Mouse (Mus musculus) CD4-positive, CD25-positive, alpha-beta regulatory T cell, adult 2 months (primary cell): ENCODE data around the gene 1700001C19Rik.

Experiments used
- DNase-seq: peaks from one replicate; pipeline ENCODE4 v3.0.0-alpha.2; 2012; ENCODE audit warnings: low read depth, low spot score

Gene 1700001C19Rik

DNA sequence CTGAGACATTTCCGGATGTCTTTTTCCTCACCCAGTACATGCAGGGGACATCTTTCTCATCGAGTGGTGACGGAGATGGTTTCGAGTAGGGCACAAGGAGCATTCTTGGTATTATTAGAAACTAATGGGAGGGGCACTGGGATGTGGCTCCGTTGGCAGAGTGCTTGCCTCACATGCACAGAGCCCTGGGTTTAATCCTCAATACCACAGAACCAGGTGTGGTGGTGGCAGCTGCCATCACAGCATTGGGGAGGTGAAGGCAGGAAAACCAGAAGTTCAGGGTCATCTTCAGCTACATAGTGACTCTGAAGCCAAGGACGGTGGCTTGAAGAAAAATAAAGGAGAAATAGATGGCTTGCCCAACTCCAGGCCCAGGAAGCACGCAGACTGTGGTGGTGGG lies 25.0 kb upstream of the 1700001C19Rik start:
- no peak for DNase-seq

DNA sequence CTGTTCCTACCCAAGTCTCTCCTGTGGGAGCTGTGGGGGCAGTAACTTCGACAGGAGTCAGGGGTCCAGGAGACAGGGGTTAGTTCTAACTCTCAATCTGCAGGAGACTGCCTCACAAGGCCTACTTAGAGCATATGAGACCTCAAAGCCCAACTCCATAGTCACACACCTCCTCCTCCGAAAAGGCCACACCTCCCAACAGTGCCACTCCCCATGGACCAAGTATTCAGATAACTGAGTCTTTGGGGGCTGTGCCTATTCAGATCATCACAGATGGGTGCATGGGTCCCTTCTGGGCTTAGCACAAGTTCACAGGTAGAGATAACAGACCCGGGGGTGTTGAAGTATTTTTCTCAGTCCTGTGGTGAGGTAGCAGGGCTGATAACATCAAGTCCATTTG lies 24.5 kb upstream of the 1700001C19Rik start:
- no peak for DNase-seq

DNA sequence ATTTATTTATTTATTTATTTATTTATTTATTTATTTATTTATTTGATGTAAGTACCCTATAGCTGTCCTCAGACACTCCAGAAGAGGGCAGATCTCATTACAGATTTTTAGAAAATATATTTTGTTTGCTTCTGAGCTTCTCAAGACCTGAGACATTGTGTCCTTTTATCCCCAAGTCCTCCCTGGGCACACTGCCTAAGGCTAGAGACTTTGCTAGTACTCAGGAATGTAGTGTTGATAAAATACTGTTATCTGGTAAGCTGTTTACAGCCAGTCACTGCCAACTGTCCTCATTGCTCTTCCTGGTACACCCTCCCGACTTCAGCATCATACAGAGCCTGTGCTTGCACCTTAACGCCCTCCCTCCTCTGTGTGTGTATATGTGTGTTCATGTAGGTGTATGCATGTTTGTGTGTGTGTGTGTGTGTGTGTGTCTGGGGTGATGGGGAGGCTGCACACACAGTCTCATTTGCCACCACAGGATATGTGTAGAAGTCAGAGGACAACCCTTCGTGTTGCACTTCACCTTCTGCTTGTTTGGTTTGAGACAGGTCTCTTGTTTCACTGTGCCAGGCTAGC lies 22.3 kb upstream of the 1700001C19Rik start:
- DNase-seq, result no peak

DNA sequence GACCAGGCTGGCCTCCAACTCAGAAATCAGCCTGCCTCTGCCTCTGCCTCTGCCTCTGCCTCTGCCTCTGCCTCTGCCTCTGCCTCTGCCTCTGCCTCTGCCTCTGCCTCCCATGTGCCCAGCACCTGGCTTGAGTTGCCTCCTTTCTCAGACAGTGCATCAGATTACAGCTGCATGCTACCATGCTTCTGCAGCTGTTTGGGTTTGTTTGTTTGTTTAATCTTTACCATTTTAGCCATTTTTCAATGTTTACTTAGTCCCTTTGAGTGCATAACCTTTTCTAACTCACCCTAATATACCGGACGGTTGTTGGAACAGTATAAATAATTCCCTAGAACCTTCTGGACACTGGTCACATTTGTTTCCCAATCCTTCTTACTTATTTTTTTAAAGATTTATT lies 21.8 kb upstream of the 1700001C19Rik start:
- DNase-seq, result no peak

DNA sequence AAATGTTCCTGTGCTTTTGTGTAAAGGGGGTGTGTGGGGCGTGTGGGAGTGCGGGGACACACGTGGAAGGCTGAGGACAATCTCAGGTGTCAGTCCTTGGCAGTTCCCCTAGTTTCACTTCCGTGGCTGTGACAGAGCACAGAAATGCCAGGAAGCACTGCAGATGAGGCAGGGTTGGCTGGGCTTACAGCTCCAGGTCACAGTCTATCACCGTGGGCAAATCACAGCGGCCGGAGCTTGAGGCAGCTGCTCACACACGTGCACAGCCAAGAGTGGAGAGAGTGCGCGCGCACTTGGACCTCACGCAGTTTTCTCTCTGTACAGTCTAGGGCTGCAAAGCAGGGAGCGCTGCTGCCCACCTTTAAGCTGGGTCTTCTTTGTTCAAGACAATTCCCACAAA lies 21.1 kb upstream of the 1700001C19Rik start:
- no peak for DNase-seq

DNA sequence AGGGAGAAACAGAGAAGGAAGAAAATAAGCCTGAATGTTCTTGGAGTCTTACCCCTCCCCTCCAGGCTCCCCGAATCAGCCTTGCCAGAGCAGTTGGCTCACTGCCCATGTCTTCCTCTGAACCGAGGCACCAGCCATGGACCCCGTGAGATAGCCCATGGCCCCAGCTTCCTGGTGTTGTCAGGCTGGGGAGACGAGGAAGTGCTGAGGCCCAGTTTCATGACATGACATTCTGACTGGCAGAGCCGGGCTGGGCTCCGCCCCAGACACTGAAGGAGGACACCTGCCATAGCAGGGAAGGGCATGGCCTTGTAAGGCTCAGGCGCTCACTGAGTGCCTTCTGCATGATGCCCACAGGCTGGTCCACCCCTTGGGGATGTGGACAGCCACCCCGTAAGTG lies 17.5 kb upstream of the 1700001C19Rik start:
- no peak for DNase-seq

DNA sequence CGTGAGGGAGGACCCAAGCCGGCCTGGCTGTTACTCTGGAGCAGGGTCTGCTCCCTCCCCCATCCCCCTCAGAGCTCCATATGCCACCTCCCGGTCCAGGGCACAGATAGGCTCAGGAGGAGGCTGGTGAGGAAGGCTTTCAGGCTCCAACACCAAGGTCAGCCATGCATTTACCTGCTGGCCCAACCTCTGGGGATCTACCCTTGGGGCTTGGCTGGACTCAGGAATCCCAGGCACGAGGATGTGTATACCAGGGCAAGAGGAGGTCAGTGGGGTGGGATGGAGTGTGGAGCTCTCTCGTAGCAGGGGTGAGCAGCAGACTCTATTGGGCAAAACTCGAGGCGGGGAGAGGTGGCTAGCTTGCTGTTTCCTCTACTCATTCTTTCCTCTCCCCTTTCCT lies 15.7 kb upstream of the 1700001C19Rik start:
- no peak for DNase-seq

DNA sequence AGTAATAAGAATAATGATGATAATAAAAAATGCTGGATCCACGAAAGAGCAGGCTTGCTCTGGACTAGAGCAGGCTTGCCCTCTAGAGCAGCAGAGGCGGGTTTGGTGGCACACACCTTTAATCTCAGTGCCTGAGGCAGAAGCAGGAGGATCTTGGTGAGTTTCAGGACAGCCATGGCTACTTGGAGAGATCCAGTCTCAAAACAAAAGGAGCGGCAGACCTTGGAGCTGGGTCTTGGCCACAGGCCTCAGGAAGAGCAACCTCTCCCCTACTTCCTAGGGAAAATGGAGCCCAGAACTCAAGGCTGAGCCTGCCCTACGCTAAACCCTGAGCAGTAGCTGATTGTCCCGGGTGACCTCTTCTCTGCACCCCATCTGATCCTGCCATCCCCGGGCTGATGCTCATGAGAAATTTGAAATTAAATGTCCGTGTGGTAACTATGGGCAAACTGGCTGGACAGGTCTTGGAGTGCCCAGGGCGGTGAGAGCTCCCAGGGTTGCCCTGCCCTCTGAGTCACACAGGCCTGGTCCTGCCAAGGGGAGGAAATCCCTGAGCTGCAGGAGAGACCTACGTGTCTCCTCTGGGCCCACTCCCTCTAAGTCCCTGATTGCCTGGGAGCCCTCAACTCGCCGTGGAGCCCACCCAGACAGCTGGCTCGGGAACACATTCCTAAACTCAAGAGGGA lies 13.8 kb upstream of the 1700001C19Rik start:
- DNase-seq, result no peak

DNA sequence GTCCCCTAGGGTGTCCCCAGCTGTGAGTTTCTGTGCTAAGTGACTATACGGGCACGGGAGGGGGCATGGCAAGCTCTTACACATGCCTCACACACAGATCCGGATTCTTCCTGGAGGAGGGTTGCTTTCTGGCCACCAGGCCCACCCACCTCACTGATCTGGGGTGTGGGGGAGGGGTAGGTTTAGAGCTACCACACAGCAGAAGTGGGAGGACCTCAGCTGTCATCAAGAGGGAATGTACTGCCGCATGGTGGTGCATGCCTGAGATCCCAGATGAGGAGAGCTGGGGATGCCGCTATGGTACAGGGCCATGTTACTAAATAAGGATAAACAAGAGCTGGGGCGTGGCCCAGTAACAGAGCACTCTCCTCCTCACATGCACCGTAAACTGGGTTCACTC lies 13.1 kb upstream of the 1700001C19Rik start:
- DNase-seq, result no peak

DNA sequence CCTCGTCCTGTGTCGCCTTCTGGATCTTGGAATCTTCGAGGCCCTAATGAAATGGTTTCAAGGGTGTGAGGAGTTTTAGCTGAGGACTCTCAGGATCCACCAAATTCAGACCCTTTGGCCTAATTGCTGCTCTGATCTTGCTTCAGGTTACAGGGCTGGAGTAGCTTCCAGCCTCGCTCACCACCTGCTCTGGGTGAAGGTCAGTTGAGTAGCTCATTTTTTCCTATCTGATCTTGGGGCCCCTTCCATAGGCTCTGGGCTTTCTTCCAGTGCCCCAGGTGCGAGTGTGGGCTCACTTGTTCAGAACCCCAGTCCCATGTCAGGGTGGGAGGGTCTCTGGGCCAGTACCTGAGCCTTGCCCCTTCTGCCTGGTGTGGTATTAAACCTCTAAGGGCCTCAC lies 12.3 kb upstream of the 1700001C19Rik start:
- no peak for DNase-seq

DNA sequence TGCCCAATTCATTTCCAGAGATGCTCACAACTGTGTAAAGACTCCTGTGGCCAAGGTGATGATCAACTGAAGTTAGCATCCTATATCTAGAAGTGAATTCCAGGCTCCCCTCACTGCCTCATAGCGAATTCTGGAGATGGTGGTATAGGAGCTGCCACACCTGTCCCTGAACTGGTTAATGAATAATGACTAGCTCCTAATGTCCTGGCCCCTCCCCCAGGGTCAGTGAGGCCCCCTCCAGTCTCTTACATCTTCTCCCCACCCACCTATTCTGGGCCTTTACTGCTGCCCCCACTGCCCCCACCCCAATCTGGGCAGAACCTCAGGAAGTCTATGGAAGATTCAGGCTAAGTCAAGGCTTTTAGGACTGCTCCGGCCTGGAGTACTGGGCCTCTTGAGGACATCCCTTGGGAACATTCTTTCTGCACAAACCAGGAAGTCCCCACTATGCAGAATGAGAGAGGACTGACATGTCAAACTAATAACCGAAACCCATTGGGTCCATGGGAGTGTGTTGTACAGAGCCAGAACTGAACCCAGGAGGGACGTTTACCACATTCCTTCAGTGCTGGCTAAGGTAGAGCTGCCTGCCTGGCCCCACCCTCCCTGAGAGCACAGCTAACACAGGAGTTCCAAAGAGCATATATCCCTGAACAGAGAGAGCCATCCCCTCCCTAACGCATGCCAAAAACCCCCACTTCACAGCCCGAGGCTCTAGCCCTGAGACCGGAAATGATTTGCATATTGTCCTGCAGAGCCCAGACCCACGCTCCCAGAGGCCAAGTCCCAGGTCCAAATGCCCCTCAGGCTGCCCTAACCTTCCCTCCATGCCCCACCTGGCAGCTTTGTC lies 11.6 kb upstream of the 1700001C19Rik start:
- DNase-seq, result no peak

DNA sequence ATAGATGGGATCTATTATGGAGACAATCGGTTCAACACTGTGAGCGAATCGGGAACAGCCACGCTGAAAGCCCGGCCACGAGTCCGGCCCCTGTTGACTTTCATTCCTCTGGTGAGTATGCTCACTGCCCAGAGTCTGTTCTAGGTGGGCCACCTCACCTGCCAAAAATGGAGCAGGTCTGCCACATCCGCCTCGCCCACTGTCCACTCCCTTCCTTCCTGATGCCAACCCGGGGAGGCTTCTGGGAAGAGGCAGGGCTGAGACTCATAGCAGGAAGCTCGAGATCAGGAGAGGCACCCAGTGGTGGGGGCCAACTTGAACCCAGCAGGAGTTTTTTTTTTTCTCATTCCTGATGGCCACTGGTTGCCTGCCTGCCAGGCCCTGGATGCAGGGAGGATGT lies 9.4 kb upstream of the 1700001C19Rik start:
- DNase-seq, result no peak

DNA sequence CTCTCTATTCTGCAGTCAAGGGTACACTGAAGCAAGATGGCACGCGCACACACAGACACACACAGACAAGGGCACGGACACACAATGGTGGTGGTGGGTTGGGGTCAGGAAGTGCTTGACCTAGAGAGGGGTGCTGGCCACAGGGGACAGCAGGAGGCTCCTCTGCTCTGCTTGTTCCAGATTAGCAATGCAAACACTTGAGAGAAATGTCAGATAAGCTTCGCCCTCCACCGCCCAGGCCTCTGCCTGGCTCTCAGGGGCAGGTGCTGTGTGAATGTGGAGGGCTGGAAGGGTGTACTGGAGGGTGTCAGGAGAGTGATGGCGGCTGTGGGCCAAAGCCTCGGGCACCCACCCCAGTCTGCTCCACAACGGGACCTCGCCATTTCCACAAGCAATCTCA lies 8.8 kb upstream of the 1700001C19Rik start:
- DNase-seq, result no peak

DNA sequence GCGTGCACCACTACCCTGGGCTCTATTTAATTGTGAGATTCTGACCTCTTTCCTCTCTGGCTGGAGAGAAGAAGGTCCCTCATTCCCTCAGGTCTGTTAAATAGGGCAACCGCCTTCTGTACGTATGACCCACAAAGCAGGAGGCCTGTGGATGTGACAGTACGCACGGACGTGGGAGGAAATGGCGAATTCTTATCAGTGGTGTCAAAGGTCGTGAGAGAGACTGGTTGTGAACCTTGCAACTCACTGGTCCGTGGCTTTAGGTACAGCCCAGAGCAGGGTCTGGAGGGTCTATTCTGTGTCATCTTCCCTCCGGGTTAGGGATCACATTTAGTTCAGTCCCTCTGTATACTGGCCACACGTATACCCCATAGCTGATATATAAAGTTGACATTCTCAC lies 8.3 kb upstream of the 1700001C19Rik start:
- DNase-seq, result no peak

DNA sequence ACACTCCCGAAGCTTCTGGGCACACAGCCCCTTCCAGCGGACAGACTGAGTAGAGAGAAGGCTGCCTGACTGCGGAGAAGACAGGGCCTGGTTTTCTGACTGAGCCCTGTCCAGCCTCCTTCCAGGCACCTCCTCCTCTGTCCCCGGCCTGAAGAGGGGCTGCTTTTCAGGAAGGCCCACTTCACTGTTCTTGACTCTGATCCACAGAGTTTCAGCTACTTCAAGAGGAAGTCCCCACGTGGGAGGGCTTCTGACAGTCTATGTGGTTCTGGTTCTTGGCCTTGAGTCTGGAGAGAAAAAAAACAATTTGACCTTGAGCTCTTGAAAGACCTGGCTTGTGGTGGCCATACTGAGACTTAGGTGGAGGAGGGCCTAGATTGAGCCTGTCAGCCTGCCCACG lies 6.9 kb upstream of the 1700001C19Rik start:
- no peak for DNase-seq

DNA sequence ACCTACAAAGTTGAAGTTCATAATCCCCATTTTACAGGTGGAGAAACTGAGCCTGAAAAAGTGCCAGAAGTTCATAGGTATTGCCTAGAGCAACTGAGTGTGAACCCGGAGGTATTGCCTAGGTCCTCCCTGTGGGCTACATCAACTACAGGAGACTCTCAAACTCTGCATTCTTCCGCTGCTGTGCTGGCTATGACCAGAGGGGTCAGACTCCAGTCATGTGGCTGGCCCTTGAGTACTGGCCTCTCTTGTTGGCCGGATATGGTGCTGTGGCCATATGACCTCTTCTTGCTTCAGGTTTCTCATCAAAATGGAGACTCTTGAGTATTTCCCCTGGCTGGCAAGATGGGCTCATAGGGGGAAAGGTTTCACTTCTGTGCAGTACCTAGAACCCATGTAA lies 5.1 kb upstream of the 1700001C19Rik start:
- DNase-seq, result no peak

DNA sequence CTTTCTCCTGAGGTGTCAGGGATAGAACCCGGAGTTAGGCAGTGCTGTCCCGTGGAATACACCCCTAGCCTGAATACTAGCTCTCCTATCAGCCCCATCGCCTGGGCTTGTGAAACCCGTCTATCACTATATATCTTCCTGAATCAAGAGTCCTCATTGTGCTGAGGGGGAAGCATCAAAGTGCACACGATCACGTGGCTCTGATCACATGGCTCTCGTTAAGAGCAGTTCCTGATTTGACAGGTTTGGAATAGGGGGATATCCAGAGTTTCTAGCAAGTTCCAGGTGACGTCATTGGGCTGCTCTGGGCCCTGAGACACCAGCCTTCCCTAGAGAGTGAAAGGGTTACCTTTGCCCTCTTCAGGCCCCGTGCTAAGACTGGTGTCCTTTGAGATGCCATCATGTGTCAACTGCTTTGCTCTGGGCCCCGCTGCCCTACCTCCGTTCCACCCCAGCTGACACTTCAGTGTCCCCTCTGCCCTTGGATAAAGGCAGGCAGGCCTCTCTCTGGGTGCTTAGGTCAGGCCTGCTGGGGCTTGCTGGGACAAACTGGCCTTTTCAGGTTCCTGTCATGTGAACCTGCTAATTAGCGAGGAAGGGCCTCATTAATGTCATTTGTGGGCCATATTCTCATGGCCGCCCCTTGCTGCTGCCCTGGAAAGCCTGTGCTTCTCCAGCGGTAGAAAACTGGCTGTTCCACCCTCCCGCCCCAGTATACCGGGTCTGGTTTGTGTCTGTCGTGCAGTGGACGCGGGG lies 4.3 kb upstream of the 1700001C19Rik start:
- DNase-seq, result no peak

DNA sequence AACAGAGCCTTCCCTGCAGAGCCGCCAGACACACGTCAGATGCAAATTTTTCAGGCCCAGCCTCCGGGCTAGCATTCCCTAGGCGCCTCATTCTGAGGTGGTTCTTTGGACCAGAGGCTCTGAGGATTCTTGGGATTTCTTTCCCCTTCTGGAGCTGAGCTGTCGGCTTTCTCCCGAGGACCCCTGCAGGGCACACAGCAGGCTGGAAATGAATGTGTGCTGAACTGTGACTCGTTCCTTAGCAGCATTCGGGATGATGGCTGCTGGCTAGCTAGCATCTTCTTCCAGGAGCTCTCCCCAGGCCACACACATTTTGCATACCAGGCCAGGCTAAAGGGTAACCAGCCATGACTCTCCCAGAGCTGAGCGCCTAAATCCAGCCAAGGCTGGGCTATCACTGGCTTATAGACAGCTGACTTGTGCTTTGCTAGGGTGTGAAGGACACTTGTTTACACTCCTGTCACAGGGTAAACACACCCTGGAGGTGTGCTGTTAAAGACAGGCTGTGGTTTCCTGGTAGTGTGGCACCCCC lies 3.2 kb upstream of the 1700001C19Rik start:
- DNase-seq, result no peak

DNA sequence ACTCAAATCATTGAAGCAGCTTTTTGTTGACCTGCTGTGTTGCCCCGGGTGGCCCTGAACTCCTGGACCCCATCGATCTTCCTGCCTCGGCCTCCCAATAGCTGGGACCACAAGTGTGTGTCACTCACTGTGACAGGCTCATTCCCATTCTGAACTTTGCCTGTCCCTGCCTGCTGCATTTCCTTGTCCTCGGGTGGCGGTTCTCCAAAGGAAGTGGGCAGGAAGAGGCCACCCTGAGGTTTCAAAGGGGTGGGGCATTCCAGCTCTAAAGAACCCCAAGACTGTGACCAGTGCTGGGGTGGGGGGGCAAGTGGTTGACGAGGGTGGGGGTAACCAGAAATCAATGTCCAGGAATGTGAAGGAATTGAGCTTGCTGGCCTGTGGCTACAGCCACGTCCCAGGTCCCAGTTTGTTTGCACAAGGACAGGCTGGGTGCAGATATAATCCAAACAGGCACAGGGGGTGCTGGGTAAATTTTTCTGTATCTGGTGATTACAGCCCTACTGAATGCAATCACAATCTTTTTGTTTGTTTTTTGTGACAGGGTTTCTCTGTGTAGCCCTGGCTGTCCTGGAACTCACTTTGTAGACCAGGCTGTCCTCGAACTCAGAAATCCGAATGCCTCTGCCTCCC lies 2.3 kb upstream of the 1700001C19Rik start:
- DNase-seq, result no peak

DNA sequence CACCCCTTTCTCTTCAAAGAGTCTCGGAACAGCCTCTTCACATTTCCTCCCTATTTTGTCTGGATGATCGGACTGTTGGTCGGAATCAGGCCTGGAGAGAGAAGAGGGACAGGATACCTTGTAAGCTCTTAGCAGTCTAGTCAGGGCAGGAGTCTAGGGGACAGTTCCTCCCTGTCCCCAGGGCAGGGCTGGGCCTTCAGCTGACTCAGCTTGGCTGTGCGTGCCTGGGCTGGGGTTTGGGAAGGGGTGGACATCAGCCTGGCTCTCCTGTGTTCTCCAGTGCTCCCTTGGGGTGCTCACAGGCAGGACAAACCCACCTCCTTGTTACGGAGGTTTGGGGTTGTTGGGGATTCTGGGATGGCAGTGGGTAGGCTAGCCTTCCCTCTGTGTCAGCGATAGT lies 1.4 kb upstream of the 1700001C19Rik start:
- no peak for DNase-seq

DNA sequence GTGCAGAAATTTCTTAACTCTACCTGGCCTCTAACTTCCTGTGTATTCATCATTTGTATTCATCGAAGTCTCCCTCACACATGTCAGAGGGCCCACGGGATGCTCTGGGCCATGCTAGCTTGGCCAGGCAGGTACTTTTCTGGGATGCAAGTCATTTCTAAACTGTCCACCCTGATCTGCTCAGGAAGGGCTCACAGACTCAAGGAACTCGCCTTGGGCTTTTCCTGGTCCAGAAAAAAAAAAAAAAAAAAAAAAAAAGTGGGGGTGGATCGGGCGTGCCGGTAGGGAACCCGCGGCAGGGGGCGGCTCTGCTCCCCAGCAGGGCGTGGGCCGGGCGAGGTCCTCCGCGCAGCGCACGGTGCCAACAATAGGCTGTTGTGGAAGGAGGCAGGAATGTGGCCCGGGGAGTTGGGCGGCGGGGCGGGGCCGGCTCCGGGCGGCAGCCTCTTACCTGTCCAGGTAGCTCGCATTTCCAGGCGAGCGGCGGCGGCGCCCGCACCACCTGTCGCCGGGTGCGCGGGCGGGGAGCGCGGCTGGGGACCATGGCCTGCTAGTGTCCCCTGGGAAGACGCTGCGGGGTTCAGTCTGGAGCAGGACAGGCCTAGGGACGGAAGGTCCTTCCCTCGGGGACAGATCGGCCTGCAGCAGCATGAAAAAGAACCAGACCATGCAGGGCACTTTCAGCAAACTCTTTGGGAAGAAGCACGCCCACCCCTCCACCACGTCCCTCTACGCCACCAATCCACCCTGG lies 845 bp downstream of the 1700001C19Rik start, which contains the start of gene AI661453:
Gene AI661453, plus strand, starts transcription at position 460 of the 751 bp plus-strand sequence.
- DNase-seq, result peak; percentile 22
